Mouse (Mus musculus) spleen, adult 12 weeks (tissue): ENCODE data around the gene Prom2.
A peak's percentile ranks its signal among the peaks of the same experiment; 100 is the strongest.

Experiments used
- DNase-seq: peaks from one replicate; pipeline ENCODE4 v3.0.0; 2022; ENCODE audit warnings: low spot score

The Prom2 gene

GRCm38 (mm10) chr2:127541185-127541584, at the start of gene Prom2:
Gene Prom2, minus strand, starts transcription at chr2:127541467.
- no peak for DNase-seq

- DNase-seq = no peak
Observed at GRCm38 (mm10) chr2:127590840-127591239, 49.6 kb upstream of the Prom2 start.

DNA sequence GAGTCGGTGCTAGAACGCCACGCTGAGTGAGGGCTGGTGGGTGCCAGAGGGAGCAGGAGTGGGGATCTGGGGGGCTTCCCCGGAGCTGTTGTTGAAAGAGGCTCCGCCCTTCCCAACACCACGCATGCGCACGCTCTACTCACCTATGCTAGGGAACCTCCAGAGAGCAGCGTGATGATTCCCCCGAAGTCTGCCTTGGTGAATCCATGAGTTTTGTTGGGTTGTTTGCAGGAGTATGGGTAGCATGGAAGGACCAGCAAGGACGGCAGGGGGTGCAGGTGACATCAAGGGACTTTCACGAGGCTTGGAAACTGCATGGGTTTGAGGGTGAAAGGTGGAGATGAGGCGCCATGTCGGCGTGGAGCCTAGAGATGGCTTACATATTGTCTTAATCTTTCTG, 48.9 kb upstream of the Prom2 start:
- DNase-seq = no peak

- DNase-seq = no peak
Observed at GRCm38 (mm10) chr2:127588897-127589296, 47.6 kb upstream of the Prom2 start.

GRCm38 (mm10) chr2:127587514-127587844, 46.2 kb upstream of the Prom2 start:
- no peak for DNase-seq

GRCm38 (mm10) chr2:127586694-127587513, 45.6 kb upstream of the Prom2 start, which contains the start of the genes Zfp661 and Mrps5:
Gene Zfp661, minus strand, starts transcription at chr2:127587094.
Gene Mrps5, plus strand, starts transcription at chr2:127587222.
- DNase-seq = peak; percentile 82

DNA sequence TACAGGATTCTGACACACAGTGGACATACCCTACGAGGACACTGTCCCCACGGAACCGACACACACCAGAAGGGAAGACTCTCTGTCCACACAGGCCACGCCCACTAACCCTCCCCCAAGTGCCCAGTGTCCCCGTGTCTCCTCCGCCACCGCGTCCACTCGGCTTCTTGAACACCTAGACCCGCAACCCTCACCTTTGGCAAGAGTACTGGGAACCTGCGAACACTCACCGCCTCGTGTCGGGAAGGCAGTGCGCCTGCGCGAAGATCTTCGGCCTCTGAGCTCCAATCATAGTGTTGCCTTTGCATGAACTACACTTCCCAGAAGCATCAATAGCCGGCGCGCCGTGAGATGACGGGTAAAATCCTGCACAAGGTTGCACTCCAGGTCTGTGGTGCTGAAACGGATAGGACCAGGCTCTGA, 43.2 kb upstream of the Prom2 start:
- DNase-seq = peak; percentile 78

DNA sequence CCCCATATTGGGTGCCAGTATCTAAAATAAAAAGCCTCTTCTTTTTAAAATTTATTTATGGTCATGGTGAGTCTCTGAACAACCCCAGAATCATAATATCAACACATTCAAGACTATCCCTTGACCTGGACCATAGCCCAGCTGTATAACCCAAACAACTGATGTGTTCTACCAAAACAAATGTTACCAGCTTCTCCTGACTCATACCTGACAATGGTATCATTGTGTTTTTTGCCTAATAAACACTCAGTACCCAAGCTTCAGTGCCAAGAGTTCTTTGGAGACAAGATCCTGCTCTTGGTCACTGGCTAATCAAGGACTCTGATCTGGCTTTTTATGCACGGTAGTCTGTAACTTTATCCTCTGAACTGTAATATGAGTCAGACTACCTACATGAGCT, 32.1 kb upstream of the Prom2 start:
- DNase-seq = no peak

DNA sequence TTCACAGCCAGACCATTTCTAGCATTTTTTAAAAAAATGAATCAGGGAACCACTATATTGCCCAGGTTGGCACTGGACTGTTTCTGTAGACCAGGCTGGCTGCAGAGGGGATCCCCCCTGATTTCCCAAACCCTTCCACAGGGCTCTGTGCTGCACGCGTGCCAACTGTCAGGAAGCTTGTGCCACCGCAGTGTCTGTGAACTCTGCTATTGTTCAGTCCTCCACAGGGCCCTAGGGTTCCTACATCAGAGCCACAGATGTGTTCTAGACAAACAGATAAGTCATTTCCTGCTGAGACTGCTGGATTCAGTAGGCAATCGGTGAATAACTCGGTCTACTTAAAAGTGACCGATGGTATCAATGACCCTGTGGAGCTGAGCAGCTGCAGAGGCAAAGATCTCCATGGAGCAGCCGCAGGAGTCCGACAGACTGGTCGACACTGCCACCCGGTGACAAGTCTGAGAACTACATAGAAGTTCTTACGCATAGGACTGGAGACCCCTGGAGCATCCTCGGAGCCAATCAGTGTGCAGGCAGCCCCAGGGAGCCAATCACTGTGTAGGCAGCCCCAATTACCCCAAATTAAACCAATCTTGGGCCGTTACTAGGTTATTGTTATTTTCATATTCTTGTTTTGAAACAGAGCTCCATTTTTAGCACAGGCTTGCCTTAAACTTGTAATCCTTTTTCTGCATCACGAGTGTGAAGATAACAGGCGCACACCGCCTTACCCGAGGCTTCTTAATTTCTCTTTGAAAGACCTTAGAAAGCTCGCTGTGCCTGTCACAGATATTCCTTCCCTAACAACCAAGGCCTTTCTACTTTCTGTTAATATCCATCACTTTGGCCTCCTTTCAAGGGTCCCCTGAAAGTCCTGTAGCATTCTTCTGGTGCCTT, 18.1 kb upstream of the Prom2 start:
- peak; percentile 9 for DNase-seq

- DNase-seq = no peak
Observed at GRCm38 (mm10) chr2:127551078-127551477, 9.8 kb upstream of the Prom2 start.

DNA sequence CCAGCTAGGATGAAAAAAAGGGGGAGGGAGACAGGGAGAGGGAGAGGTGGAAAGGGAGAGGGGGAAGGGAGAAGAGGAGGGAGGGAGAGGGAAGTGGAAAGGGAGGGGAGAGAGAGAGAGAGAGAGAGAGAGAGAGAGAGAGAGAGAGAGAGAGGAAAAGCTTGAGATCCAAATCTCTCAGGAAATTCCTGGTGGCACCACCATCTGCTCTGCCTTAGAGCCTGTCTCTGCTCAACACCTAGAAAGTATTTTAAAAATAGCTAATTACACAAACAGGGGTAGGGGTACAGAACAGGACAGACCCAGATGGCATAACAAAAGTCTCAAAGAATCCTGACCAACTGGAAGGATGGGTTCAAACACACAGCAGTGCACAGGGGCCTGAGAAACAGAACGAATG, 9.2 kb upstream of the Prom2 start:
- no peak for DNase-seq

- DNase-seq = no peak
Observed at GRCm38 (mm10) chr2:127549711-127550110, 8.4 kb upstream of the Prom2 start.

- no peak for DNase-seq
Observed at GRCm38 (mm10) chr2:127548342-127549074, 7.2 kb upstream of the Prom2 start.

GRCm38 (mm10) chr2:127541697-127542096, 430 bp upstream of the Prom2 start:
- no peak for DNase-seq

DNA sequence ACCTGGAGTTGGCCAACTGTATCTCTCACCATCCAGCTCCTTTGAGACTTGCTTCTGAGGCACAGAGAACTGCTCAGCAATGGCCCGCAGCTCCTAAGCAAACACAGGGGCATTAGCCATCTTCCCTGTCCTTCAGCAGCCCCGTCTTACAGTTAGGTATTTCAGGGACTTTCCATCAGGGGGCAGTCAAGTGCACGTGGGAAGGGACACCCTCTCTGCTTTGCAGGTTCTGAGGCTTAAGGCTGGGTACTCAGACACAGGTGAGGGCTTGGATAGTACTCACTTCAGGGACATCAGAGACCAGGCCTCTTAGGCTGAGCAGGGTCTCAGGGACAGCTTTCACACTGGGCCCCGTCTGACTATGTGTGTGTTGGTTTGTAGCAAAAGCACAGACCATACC, 1.8 kb downstream of the Prom2 start:
- DNase-seq = no peak

- DNase-seq = no peak
Observed at GRCm38 (mm10) chr2:127537548-127537947, 3.7 kb downstream of the Prom2 start.

DNA sequence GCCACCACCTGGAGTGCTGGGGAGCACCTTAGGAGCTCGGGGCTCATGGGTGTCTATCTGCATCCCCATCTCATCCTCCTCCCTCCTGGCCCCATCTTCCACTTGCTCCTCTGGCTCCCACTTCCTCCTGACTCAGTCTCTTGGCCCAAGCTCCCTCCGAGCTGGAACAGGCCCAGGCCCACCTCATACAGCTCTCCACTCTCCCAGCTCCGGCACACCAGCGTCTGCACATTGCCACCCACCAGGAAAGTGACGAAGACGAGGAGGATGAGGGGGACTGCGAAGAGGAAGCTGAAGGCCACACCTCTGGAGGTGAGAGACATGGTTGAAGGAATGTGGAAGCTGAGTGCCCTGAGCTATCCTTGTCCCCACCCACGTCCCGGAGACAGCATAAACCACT, 5.9 kb downstream of the Prom2 start:
- DNase-seq = no peak

DNA sequence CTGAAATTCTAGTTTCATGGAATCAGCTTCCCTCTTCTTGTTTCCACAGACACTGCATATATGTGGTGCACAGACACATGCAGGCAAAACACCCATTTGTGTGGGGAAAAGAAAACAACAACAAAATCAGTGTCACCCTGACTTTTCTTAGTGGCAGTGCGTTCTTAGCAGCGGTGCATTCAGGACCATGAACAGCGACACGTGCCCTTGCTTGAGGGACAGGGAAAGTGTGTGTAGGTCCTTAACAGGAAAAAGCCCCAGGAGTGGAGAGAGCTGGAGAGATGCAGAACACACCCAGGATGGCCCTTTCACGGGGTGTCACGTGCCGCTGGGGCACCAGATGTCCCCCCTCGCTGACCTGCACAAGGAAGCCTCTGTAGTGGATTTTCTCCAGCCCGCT, 8.9 kb downstream of the Prom2 start:
- DNase-seq = no peak

- DNase-seq = no peak
Observed at GRCm38 (mm10) chr2:127531592-127531991, 9.7 kb downstream of the Prom2 start.

- DNase-seq = no peak
Observed at GRCm38 (mm10) chr2:127530418-127530817, 10.8 kb downstream of the Prom2 start.

- no peak for DNase-seq
Observed at GRCm38 (mm10) chr2:127525004-127525775, 16.1 kb downstream of the Prom2 start.
